Mouse (Mus musculus): ENCODE results near the gene Med31. TPM values are rescaled to one million over a fixed set of nuclear protein-coding genes. Genes with fewer than 3 reads are reported as not detected.

The Med31 gene
- total and polyA plus RNA-seq, 3 experiments: 21.7 to 33.4 (median 25.5) TPM

- H3K36me3 ChIP-seq (replicated peaks in 1 of 2; ENCODE audit: control insufficient read depth in 1 of 2, insufficient read depth in 1 of 2, low read length in 1 of 2): peaks cover 18 to 49% of the 10 kb centered on the region in 2 experiments
- no peaks in the 10 kb centered on the region for H3K9me3 ChIP-seq (replicated peaks; ENCODE audit: low read length)
- H3K4me2 ChIP-seq (ENCODE audit: insufficient read depth, low read depth, poor library complexity, severe bottlenecking): peak within 1 kb of the TSS; percentile 98
- peak within 1 kb of the TSS; percentile 92 for H3K9ac ChIP-seq (ENCODE audit: insufficient read depth, low read depth)
- in situ Hi-C loops (cut with MboI; ENCODE audit: low pct_ligation_motif_present, low pct_unique_long_range_greater_than_20kb, low sequenced_read_pairs): loop anchor here (5.0 to 25.0 kb wide), 2 partner anchors 140 to 330 kb away; no protein-coding TSS in a partner anchor
- peaks cover 11 to 42% of the 10 kb centered on the region in 2 experiments for H3K4me1 ChIP-seq (ENCODE audit: control insufficient read depth in 1 of 2, insufficient read depth in 2 of 2)
- H3K79me2 ChIP-seq (replicated peaks; ENCODE audit: control insufficient read depth, extremely low read depth, insufficient read depth, poor library complexity, severe bottlenecking): peaks cover 7% of the 10 kb centered on the region
- H3K27ac ChIP-seq (ENCODE audit: insufficient read depth, low read depth): no peak within 1 kb of the TSS
- peak; percentile 90 for DNase-seq (ENCODE audit: extremely low read depth)
- H3K27me3 ChIP-seq (replicated peaks): no peaks in the 10 kb centered on the region
- TF ChIP-seq ELF1 (IDR thresholded peaks at IDR 0.05; ENCODE audit: low read depth, low read length) (peak; percentile 92), POLR2AphosphoS2 (IDR thresholded peaks at IDR 0.05; ENCODE audit: low read depth, low read length) (peak; percentile 62; the same call in 1 of the 2 replicates), EP300 (IDR thresholded peaks at IDR 0.05; ENCODE audit: low read length) (no peak), BHLHE40 (IDR thresholded peaks at IDR 0.05; ENCODE audit: low read depth, low read length) (no peak), MXI1 (IDR thresholded peaks at IDR 0.05; ENCODE audit: low read depth, low read length) (peak; percentile 97), CHD1 (IDR thresholded peaks at IDR 0.05; ENCODE audit: low read depth, low read length) (no peak), TBP (conservative IDR thresholded peaks at IDR 0.05; ENCODE audit: low read depth, low read length) (peak; percentile 69; the same call in 1 of the 2 replicates), E2F4 (IDR thresholded peaks at IDR 0.05; ENCODE audit: insufficient replicate concordance, low read depth, low read length) (0 out of 2 replicates have a peak, but pooled peaks have one; percentile 74), HCFC1 (IDR thresholded peaks at IDR 0.05; ENCODE audit: low read depth, low read length) (peak; percentile 85), IRF4 (IDR thresholded peaks at IDR 0.05; ENCODE audit: low read depth, low read length) (peak; percentile 40; the same call in 1 of the 2 replicates), MAZ (IDR thresholded peaks at IDR 0.05; ENCODE audit: low read depth, low read length) (peak; percentile 71), RCOR1 (conservative IDR thresholded peaks at IDR 0.05; ENCODE audit: low read depth, low read length) (no peak), ZNF384 (IDR thresholded peaks at IDR 0.05; ENCODE audit: low read depth, low read length) (no peak), MAFK (IDR thresholded peaks at IDR 0.05; ENCODE audit: insufficient replicate concordance, low read length) (no peak), SIN3A (IDR thresholded peaks at IDR 0.05; ENCODE audit: low read length) (peak; percentile 97), POLR2A (IDR thresholded peaks at IDR 0.05; ENCODE audit: low read depth, low read length) (peak; percentile 93), NELFE (IDR thresholded peaks at IDR 0.05; ENCODE audit: low read depth, low read length) (peak; percentile 61)
- dilution Hi-C loops (cut with MboI; ENCODE audit: extremely low pct_ligation_motif_present, extremely low pct_unique_long_range_greater_than_20kb, low sequenced_read_pairs): no loop called here
- H3K4me3 ChIP-seq (replicated peaks in 1 of 3; ENCODE audit: low read depth in 2 of 3, low read length in 2 of 3, poor library complexity in 1 of 3): peak within 1 kb of the TSS; percentile 66 to 94 (median 78)
Measured at GRCm38 (mm10) chr11:72207204-72207833, 8.1 kb downstream of the Med31 start, which contains the start of the genes 4933427D14Rik and Txndc17. Gene 4933427D14Rik, minus strand, starts transcription at chr11:72207459. Gene Txndc17, plus strand, starts transcription at chr11:72207547.

GRCm38 (mm10) chr11:72206341-72207203 is 8.8 kb downstream of the Med31 start, which contains the start of gene Gm43951:
Gene Gm43951, minus strand, starts transcription at chr11:72206840.
- no peaks in the 10 kb centered on the region for H3K27me3 ChIP-seq (replicated peaks)
- DNase-seq (ENCODE audit: extremely low read depth): peak; percentile 29
- H3K79me2 ChIP-seq (replicated peaks; ENCODE audit: control insufficient read depth, extremely low read depth, insufficient read depth, poor library complexity, severe bottlenecking): peaks cover 7% of the 10 kb centered on the region
- peak within 1 kb of the TSS; percentile 92 for H3K9ac ChIP-seq (ENCODE audit: insufficient read depth, low read depth)
- H3K36me3 ChIP-seq (replicated peaks in 1 of 2; ENCODE audit: control insufficient read depth in 1 of 2, insufficient read depth in 1 of 2, low read length in 1 of 2): peaks cover 14 to 48% of the 10 kb centered on the region in 2 experiments
- peak within 1 kb of the TSS; percentile 66 to 94 (median 78) for H3K4me3 ChIP-seq (replicated peaks in 1 of 3; ENCODE audit: low read depth in 2 of 3, low read length in 2 of 3, poor library complexity in 1 of 3)
- H3K4me2 ChIP-seq (ENCODE audit: insufficient read depth, low read depth, poor library complexity, severe bottlenecking): peak within 1 kb of the TSS; percentile 98
- H3K4me1 ChIP-seq (ENCODE audit: control insufficient read depth in 1 of 2, insufficient read depth in 2 of 2): peaks cover 11 to 42% of the 10 kb centered on the region in 2 experiments
- dilution Hi-C loops (cut with MboI; ENCODE audit: extremely low pct_ligation_motif_present, extremely low pct_unique_long_range_greater_than_20kb, low sequenced_read_pairs): no loop called here
- no peaks in the 10 kb centered on the region for H3K9me3 ChIP-seq (replicated peaks; ENCODE audit: low read length)
- in situ Hi-C loops (cut with MboI; ENCODE audit: low pct_ligation_motif_present, low pct_unique_long_range_greater_than_20kb, low sequenced_read_pairs): loop anchor here (5.0 to 25.0 kb wide), 2 partner anchors 139 to 331 kb away; no protein-coding TSS in a partner anchor
- no peak within 1 kb of the TSS for H3K27ac ChIP-seq (ENCODE audit: insufficient read depth, low read depth)
- TF ChIP-seq HCFC1 (IDR thresholded peaks at IDR 0.05; ENCODE audit: low read depth, low read length) (no peak), CTCF (conservative IDR thresholded peaks at IDR 0.05 in 1 of 2, IDR thresholded peaks at IDR 0.05 in 1 of 2; ENCODE audit: low read depth in 2 of 2, low read length in 2 of 2) (no peak), KAT2A (IDR thresholded peaks at IDR 0.05; ENCODE audit: insufficient replicate concordance, low read length) (no peak), MEF2A (IDR thresholded peaks at IDR 0.05; ENCODE audit: borderline replicate concordance, low read depth, low read length) (no peak), JUN (IDR thresholded peaks at IDR 0.05; ENCODE audit: insufficient read depth, low read depth, low read length) (no peak), CHD1 (IDR thresholded peaks at IDR 0.05; ENCODE audit: low read depth, low read length) (peak; percentile 75; the same call in 1 of the 2 replicates), TBP (conservative IDR thresholded peaks at IDR 0.05; ENCODE audit: low read depth, low read length) (no peak), ETS1 (conservative IDR thresholded peaks at IDR 0.05; ENCODE audit: low read depth, low read length) (no peak), RCOR1 (conservative IDR thresholded peaks at IDR 0.05; ENCODE audit: low read depth, low read length) (no peak), ZMIZ1 (IDR thresholded peaks at IDR 0.05; ENCODE audit: low read depth, low read length) (0 out of 2 replicates have a peak, but pooled peaks have one; percentile 32), CHD2 (IDR thresholded peaks at IDR 0.05; ENCODE audit: low read length) (no peak), BHLHE40 (IDR thresholded peaks at IDR 0.05; ENCODE audit: low read depth, low read length) (peak; percentile 25; the same call in 1 of the 2 replicates), USF1 (IDR thresholded peaks at IDR 0.05; ENCODE audit: low read depth, low read length) (no peak), EP300 (IDR thresholded peaks at IDR 0.05; ENCODE audit: low read length) (no peak), MYC (IDR thresholded peaks at IDR 0.05; ENCODE audit: low read depth, low read length) (no peak), SMC3 (IDR thresholded peaks at IDR 0.05; ENCODE audit: low read depth, low read length) (no peak), ZNF384 (IDR thresholded peaks at IDR 0.05; ENCODE audit: low read depth, low read length) (no peak)
